Mouse (Mus musculus) erythroblast, embryonic 14.5 days (primary cell): ENCODE data around the gene Gclc. TPM values are rescaled to one million over a fixed set of nuclear protein-coding genes. Genes with fewer than 3 reads are reported as not detected.
A peak's percentile ranks its signal among the peaks of the same experiment; 100 is the strongest.
"Not testable (repeated sequence)": the region's sequence is repeated elsewhere in the genome, so short reads cannot be mapped to it uniquely, and the experiment has no call there.

Experiments
- H3K27me3 ChIP-seq: 2 replicates; pipeline ENCODE4 v1.6.1; 2012; ENCODE audit warnings: inconsistent platforms; ENCODE audit not compliant: control insufficient read depth
- H3K36me3 ChIP-seq: 2 replicates; pipeline ENCODE4 v1.6.1; 2012; ENCODE audit warnings: mild to moderate bottlenecking, inconsistent platforms; ENCODE audit not compliant: control insufficient read depth
- H3K4me1 ChIP-seq: 2 replicates; pipeline ENCODE4 v1.6.1; 2012; ENCODE audit warnings: inconsistent platforms; ENCODE audit not compliant: control insufficient read depth
- H3K4me3 ChIP-seq: replicated peaks from 2 replicates; pipeline ENCODE3; 2012; ENCODE audit warnings: moderate library complexity, mild to moderate bottlenecking, inconsistent platforms
- H3K9me3 ChIP-seq: 2 replicates; pipeline ENCODE4 v1.6.1; 2012; ENCODE audit warnings: low read length, inconsistent platforms, mixed read lengths; ENCODE audit not compliant: control insufficient read depth
- GATA1 ChIP-seq: IDR thresholded peaks from 2 replicates; pipeline ENCODE4 v1.6.1; 2012; ENCODE audit warnings: low read length, inconsistent platforms, mixed read lengths
- TAL1 ChIP-seq: IDR thresholded peaks from 3 replicates; pipeline ENCODE4 v1.6.1; 2012; ENCODE audit warnings: low read length, inconsistent platforms, mixed read lengths
- polyA plus RNA-seq: library from polyadenylated mRNA; stranded (reverse); fragments of >175 nt; gene quantifications from 2 replicates; pipeline ENCODE4 v1.2.3, GENCODE M21; 2012

Gene Gclc
- polyA plus RNA-seq, 1 experiment = 3.6 TPM

GRCm38 (mm10) chr9:77737298-77738041 lies 16.9 kb upstream of the Gclc start:
- no peak overlapping the region for H3K4me3 ChIP-seq
- no peak for TF ChIP-seq TAL1
- TF ChIP-seq GATA1 = no peak
- H3K36me3 ChIP-seq = no peaks in the 10 kb centered on the region
- H3K4me1 ChIP-seq = peaks cover 1% of the 10 kb centered on the region; the same call in 1 of the 2 replicates
- peaks cover 22% of the 10 kb centered on the region for H3K27me3 ChIP-seq
- H3K9me3 ChIP-seq = no peaks in the 10 kb centered on the region

- no peaks in the 10 kb centered on the region for H3K36me3 ChIP-seq
- no peak overlapping the region for H3K4me3 ChIP-seq
- H3K9me3 ChIP-seq = no peaks in the 10 kb centered on the region
- H3K4me1 ChIP-seq = no peaks in the 10 kb centered on the region
- H3K27me3 ChIP-seq = peaks cover 29% of the 10 kb centered on the region
- TF ChIP-seq TAL1 (no peak), GATA1 (no peak)
These were observed 12.9 kb upstream of the Gclc start for GRCm38 (mm10) chr9:77741452-77741851.

- TF ChIP-seq TAL1 = no peak
- no peak for TF ChIP-seq GATA1
- Histone ChIP-seq H3K4me3 (no peak overlapping the region), H3K4me1 (peaks cover 9% of the 10 kb centered on the region), H3K27me3 (peaks cover 35% of the 10 kb centered on the region), H3K36me3 (no peaks in the 10 kb centered on the region), H3K9me3 (no peaks in the 10 kb centered on the region)
These were observed 9.5 kb upstream of the Gclc start for GRCm38 (mm10) chr9:77744798-77745197.

- peaks cover 21% of the 10 kb centered on the region for H3K4me1 ChIP-seq
- no peaks in the 10 kb centered on the region for H3K36me3 ChIP-seq
- H3K4me3 ChIP-seq = no peak overlapping the region
- H3K9me3 ChIP-seq = no peaks in the 10 kb centered on the region
- H3K27me3 ChIP-seq = peaks cover 32% of the 10 kb centered on the region
- TF ChIP-seq TAL1 (no peak), GATA1 (no peak)
These were observed 8.0 kb upstream of the Gclc start for GRCm38 (mm10) chr9:77746315-77746714.

GRCm38 (mm10) chr9:77748292-77748691 lies 6.0 kb upstream of the Gclc start:
- H3K27me3 ChIP-seq = peaks cover 23% of the 10 kb centered on the region

GRCm38 (mm10) chr9:77750133-77751060 lies 3.9 kb upstream of the Gclc start:
- Histone ChIP-seq H3K4me3 (peak overlapping the region; percentile 84), H3K4me1 (peaks cover 47% of the 10 kb centered on the region), H3K36me3 (no peaks in the 10 kb centered on the region), H3K9me3 (no peaks in the 10 kb centered on the region), H3K27me3 (peaks cover 23% of the 10 kb centered on the region)
- no peak for TF ChIP-seq TAL1

More at GRCm38 (mm10) chr9:77748292-77748691, 6.0 kb upstream of the Gclc start:
- peaks cover 40% of the 10 kb centered on the region for H3K4me1 ChIP-seq
- H3K4me3 ChIP-seq, H3K9me3 ChIP-seq, H3K36me3 ChIP-seq: not testable (repeated sequence)

GRCm38 (mm10) chr9:77751091-77751521 lies 3.2 kb upstream of the Gclc start:
- H3K36me3 ChIP-seq = no peaks in the 10 kb centered on the region; the same call in 1 of the 2 replicates
- peaks cover 47% of the 10 kb centered on the region for H3K4me1 ChIP-seq
- peaks cover 23% of the 10 kb centered on the region for H3K27me3 ChIP-seq
- TF ChIP-seq TAL1 (no peak), GATA1 (no peak)
- no peaks in the 10 kb centered on the region for H3K9me3 ChIP-seq
- H3K4me3 ChIP-seq = peak overlapping the region; percentile 84

GRCm38 (mm10) chr9:77754728-77755402 lies 530 bp downstream of the Gclc start:
- Histone ChIP-seq H3K36me3 (peaks cover 35% of the 10 kb centered on the region), H3K4me1 (peaks cover 70% of the 10 kb centered on the region), H3K9me3 (no peaks in the 10 kb centered on the region), H3K4me3 (peak overlapping the region; percentile 100), H3K27me3 (peaks cover 6% of the 10 kb centered on the region; the same call in 1 of the 2 replicates)
- no peak for TF ChIP-seq TAL1
- peak; percentile 73 for TF ChIP-seq GATA1
